Mouse (Mus musculus) c-Kit-positive CD71-positive TER-119-positive erythroid progenitor cells, embryonic 14.5 days (primary cell): ENCODE measurements around the gene Polr1e.
"Not testable (repeated sequence)": the region's sequence is repeated elsewhere in the genome, so short reads cannot be mapped to it uniquely, and the experiment has no call there.

Experiments
- DNase-seq: peaks from one replicate; pipeline ENCODE4 v3.0.0-alpha.2; 2013; ENCODE audit warnings: low spot score

Gene Polr1e

DNA sequence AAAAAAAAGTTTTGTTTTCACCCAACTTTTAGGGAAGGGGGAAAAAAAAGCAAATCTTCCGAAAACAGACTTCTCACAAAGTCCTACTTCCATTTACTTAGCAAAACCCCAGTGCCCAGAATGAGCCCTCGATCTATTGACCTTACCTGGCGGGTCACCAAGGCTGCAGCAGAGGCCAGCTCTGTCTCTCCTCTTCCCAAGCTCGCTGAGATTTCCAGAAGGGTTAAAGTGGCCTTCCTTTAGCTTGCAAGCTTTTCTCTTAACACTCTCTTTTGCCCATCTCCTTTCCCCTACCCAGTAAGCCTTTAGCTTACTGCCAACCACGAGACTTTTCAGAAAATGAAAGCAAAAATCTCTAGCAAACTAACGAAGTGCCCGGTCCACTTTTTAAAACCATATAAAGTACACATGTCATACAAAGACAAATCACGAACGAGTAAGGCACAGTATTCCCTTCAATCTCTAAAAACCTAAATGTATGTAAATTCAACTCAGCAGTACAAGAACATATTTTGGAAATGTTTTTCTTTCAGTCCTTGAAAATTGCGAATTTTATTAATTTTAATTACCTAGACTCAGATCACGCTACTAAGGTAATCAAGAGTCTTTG is 7.5 kb upstream of the Polr1e start:
- DNase-seq = no peak

- DNase-seq = peak; percentile 70
Observed at GRCm38 (mm10) chr4:45011581-45012104, 6.7 kb upstream of the Polr1e start.

DNA sequence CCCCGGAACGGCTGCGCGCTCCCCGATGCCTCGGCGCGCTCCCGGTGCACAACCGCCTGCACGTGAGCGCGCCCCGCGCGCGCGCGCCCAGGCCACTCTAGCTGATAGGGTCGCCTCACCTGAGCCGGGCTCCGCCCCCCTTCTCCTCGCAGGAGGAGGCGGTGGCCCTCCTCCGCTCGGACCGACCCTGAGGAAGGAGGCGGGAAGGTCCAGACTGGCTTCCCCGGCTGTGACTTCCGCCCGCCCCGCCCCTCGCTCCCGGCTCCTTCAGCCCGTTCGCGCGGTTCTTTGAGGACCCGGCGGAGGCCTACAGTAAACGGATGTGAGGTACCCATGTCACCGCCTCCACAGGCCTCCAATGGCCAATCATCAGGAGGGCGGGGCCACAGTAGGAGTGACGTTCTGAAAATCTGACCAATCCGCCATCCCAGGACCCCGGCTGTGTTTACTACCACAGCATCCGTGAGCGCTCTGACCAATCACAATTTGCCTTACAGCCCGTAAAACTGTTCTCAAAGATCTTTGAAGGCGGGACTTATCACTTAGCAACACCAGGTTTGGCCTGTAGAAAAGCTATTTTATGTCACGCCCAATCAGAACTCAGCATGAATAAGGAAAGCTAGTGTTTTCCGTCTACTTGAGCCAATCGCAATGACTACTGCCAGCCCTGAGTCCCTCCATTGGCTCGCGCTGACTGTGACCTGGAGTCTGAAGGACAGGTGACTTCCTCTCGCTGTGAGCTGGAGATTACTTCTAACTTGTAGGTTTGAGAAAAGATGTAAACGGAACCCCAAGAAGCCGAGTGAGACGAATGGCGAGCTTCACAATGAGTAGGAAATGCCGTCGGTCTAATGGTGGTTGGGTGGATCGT is 6.0 kb upstream of the Polr1e start, which contains the start of gene Zbtb5:
Zbtb5 (minus strand) TSS at position 308 of the 871 bp plus-strand sequence.
- peak; percentile 100 for DNase-seq

GRCm38 (mm10) chr4:45013031-45013431 is 5.4 kb upstream of the Polr1e start:
- DNase-seq = no peak

DNA sequence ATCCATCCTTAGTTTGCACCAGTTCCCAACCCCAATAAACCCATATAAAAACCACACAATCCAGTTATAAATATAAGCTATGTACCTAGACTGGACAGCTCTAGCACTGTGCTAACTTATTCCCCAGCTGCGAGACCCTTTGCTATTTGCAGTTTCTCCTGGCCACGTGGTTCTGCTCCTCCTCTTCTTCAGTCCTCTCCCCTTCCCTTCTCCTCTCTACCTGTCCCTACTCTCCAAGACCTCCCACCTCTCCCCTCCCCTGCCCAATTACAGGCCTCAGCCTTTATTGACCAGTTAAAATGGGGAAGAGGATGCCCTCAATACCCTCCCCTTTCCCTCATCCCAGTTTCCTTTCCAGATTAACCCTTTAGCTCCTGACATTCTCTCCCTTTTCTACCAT is 4.8 kb upstream of the Polr1e start:
- no peak for DNase-seq

DNA sequence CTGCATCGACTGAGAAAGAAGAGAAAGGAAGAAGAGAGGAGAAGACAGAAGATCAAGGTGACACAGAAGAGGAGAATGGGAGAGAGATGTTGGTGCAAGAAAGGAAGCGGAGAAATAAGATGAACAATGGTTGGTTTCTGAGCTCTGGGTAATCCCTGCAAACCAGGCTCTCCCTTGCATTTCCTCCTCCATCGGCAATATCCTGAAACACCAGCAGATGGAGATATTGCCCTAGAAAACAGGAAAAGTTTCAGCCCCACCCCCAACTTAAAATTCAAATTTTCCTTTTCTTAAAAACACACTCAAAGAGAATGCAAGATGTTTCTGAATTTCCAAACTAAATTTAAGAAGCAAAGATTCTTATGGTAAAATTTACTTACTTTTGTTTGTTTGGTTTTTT is 2.8 kb upstream of the Polr1e start:
- DNase-seq = peak; percentile 66

DNA sequence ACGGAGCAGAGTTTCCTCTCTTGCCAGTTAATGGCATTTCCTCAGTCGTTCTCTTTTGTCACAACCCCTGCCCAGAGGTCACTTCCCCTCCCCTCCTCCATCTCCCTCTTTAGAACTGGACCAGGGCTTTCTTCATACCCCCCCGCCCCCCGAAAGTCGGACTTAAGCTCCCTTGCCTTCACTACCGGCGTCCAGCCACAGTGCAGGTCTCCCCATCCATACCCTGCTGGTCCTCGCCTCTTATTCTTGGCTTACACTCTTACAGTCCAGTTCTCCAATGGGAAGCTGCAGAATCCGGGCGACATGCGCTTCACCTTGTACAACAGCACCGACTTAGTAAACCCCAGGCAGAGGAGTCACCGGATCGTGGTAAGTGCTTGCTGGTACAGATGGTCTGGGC is 626 bp downstream of the Polr1e start:
- DNase-seq = no peak

DNA sequence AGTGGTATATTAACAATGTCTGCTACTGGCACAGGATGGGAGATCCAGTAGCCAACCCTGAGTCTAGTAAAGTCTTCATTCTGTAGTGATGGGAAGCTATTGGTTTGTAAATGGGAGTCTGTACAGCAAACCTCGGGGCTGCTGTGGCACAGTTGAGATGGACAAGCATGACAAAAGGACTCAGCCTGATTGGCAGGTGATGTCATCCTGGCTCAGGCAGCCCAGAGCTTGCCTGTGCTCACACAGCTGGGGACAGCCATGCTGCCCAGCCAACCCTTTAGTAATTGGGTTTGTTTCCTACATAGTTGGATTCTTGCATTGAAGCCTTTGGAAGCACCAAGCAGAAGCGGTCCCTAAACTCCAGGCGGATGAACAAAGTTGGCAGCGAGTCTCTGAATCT is 8.1 kb downstream of the Polr1e start:
- DNase-seq = no peak

GRCm38 (mm10) chr4:45032586-45032985 is 14.2 kb downstream of the Polr1e start:
- no peak for DNase-seq

DNA sequence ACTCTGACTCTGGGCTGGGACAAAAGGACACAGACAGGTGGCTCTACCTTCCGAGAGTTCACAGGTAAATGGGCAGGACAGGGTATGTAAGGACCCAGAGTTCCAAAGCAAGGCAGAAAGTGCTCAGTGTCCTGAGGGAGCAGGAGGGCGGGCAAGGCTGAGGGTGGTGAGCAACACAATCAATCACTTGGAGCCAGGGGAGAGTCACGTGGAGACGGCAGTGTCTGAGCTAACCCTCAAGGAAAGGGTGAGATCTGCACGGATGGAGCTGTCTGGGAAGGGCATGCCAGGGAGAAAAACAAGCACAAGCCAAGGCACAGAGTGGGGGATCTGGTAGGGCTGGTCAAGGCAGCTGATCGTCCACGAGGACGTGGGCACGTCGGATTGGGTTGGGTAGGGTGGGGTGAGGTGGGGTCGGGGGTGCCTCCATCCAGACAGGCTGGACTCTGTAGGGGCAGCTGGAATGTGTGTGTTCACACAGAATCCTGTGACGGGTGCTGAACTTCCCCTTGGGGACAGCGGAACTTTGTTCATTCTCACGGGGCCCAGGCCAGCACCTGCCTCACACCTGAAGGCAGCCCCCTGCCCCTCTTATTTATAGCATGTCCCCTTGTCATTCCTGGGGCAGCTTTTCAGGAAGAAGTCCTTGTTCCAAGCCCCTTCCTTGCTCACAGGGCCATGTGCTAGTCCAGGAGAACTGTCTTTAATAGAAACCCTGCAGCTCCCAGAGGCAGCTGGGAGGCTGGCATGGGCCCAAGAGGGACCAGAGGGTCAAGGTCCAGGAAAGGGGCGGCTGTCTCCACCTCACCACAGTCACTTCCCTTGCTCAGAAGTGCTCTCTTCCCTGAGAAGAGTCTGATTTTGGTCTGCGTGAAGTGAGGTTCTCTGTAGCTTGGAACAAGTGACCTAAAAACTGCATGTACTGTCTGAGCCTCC is 16.6 kb downstream of the Polr1e start:
- DNase-seq = no peak

GRCm38 (mm10) chr4:45036048-45036447 is 17.7 kb downstream of the Polr1e start:
- DNase-seq = no peak

DNA sequence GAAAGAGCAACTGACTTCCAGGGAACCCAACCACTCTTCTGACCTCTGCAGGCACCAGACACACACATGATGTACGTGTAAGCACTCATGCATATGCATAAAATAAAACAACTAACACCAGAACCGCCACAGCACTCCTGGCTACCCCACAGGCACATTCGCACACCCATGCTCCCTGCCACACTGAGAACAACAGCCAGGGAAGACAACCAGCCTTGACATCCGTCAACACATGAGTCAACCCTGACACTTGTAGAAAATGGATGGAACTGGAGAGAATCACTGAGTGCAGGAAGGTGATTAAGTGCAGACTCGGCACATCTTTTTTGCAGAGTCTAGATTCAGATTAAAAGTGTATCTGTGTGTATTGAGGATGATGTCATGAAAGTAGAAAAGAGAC is 18.2 kb downstream of the Polr1e start:
- no peak for DNase-seq

GRCm38 (mm10) chr4:45037455-45038410 is 19.4 kb downstream of the Polr1e start:
- DNase-seq = no peak

- not testable (repeated sequence) for DNase-seq
Observed at GRCm38 (mm10) chr4:45038879-45039278, 20.5 kb downstream of the Polr1e start.

DNA sequence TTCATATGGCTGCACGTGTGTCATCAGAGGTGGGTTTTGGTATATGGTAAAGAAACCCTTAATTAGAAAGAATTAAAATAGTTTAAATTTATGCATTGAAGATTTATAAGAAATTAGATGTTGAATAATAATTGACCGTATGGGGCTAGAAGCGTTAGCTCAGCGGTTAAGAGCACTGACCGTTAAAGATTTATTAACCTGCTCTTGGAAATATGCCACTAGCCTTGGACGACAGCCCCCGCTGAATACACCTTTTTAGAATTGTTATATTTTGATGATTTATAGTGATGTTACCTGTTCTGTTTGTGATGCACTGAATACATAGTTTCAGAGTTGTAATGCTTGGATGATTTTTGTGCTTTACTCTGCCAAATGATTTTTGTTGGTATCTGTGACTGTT is 21.2 kb downstream of the Polr1e start:
- not testable (repeated sequence) for DNase-seq

DNA sequence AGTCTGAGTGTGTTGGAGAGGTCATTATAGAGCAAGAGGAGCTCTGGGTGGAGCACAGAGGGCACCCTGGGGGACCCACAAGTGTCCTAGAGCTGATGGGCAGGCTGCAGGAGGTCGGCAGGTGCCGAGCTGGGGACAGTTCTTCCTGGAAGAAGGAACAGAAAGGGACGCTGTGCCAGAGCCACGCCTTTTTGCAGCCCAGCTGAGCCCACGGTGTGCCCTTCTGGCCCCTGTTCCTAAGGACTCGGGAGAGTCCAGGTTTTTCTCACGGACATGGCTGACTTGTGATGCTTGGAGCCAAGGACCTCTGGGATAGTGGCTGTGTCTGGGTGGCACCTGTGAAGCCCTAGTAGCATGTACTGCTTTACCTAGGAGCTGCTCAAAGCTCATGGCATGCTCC is 22.4 kb downstream of the Polr1e start:
- DNase-seq = no peak

DNA sequence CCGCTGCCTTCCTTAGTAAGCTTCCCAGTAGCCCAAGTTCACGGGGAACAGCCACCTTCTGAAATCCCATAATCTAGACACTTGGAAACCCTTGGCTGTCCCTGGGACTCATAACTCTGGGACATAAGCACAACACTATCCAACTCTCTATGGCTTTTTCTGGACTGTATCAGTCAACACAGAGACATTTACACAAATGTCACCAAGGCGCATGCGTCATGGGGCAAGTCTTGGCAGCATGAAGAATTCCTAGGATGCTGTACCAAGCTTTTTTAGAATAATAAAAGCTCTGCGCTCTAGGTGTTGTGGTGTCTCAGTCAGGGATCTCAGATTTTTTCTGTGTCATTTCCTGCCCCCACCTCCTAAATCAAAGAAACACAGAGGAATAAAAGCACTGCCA is 28.3 kb downstream of the Polr1e start:
- no peak for DNase-seq

DNA sequence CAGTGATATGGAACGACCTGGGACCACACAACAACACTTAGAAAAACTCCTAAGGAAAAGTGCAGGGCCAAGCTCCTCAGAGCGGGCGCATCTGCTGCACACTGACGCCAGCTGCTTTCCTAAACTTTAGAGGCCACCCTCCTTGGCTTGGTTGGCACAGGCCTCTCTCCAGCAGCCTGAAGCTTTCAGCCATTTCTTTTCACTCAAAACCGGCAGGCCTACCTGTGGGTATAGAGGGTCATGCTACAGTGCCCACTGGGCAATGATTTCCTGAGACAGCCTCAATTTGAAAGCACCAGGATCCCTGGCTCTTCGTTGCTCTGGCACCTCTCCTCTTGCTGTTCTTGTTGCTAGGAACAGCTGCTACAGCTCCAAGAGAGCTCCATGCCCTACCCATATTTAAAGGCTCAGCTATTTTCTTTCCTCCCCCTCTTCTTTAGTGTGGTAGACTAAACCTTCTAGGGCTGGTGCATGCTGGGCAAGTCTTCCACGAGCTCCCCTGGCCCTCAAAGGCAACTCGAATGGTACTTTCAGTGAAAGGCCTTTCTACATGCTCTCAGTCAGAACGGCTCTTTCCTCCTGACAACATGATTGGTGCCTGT is 29.0 kb downstream of the Polr1e start:
- no peak for DNase-seq

DNA sequence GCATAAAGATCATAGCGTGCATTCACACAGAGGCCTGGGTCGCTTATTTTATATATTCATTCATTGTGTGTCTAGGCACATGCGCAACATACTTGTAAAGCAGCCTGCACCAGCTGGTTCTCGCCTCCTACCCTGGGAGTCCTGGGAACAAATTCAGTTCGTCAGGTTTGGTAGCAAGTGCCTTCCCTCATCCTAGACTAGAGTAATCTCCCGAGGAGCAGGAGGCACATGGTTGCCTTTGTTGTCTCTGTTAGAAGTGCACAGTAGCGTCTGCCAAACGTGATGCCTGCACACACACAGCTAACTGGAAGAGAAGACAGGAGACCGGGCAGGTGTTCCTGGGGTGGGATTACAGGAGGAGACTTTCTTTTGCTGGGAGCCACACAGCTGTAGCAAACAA is 29.6 kb downstream of the Polr1e start:
- DNase-seq = no peak

GRCm38 (mm10) chr4:45054862-45055261 is 36.5 kb downstream of the Polr1e start:
- no peak for DNase-seq

- no peak for DNase-seq
Observed at GRCm38 (mm10) chr4:45055451-45055850, 37.1 kb downstream of the Polr1e start.
